Mouse (Mus musculus) large intestine, adult 2 months (tissue): Measurements from ENCODE around the gene Tmem38b. TPM values are rescaled to one million over a fixed set of nuclear protein-coding genes. Genes with fewer than 3 reads are reported as not detected.

Experiments
- DNase-seq: peaks from one replicate; pipeline ENCODE4 v3.0.0-alpha.2; 2012; ENCODE audit warnings: low read depth, low spot score
- WGBS: fragments of 180-500 bp; shearing (Covaris S2); methylation state at CpG from one replicate; pipeline ENCODE4 v1.1.7; 2018; 5-methylcytosine and 5-hydroxymethylcytosine counted together
- polyA plus RNA-seq: library from polyadenylated mRNA; depleted of rRNA; stranded (reverse); fragments of >200 nt; gene quantifications from 2 replicates; pipeline ENCODE4 v1.2.3, GENCODE M21; 2012

Gene Tmem38b
- polyA plus RNA-seq, 1 experiment: 2.7 TPM

- WGBS: 55% methylated on average over 5 of the region's 5 CpGs
- no peak for DNase-seq
These were observed 2.0 kb downstream of the Tmem38b start for GRCm38 (mm10) chr4:53827869-53828268.

- DNase-seq: no peak
- 73% methylated on average over 3 of the region's 3 CpGs for WGBS
These were observed 3.1 kb downstream of the Tmem38b start for GRCm38 (mm10) chr4:53828914-53829313.

GRCm38 (mm10) chr4:53830016-53830415 is 4.2 kb downstream of the Tmem38b start:
- 94% methylated on average over 4 of the region's 4 CpGs for WGBS

GRCm38 (mm10) chr4:53830579-53830978 is 4.7 kb downstream of the Tmem38b start:
- 76% methylated on average over 2 of the region's 2 CpGs for WGBS
- DNase-seq: no peak

More at GRCm38 (mm10) chr4:53830016-53830415, 4.2 kb downstream of the Tmem38b start:
- no peak for DNase-seq

- DNase-seq: no peak
- WGBS: 69% methylated on average over 3 of the region's 3 CpGs
These were observed 6.5 kb downstream of the Tmem38b start for GRCm38 (mm10) chr4:53832321-53832720.

- DNase-seq: no peak
- 64% methylated on average over 5 of the region's 5 CpGs for WGBS
These were observed 11.1 kb downstream of the Tmem38b start for GRCm38 (mm10) chr4:53836978-53837377.

- WGBS: 73% methylated on average over 15 of the region's 15 CpGs
- DNase-seq: no peak
These were observed 14.5 kb downstream of the Tmem38b start for GRCm38 (mm10) chr4:53840158-53840870.

GRCm38 (mm10) chr4:53843553-53843952 is 17.7 kb downstream of the Tmem38b start:
- 66% methylated on average over 8 of the region's 8 CpGs for WGBS
- DNase-seq: no peak

- WGBS: 64% methylated on average over 6 of the region's 6 CpGs
- no peak for DNase-seq
These were observed 19.2 kb downstream of the Tmem38b start for GRCm38 (mm10) chr4:53844835-53845619.

- WGBS: 93% methylated on average over 1 of the region's 1 CpGs
- no peak for DNase-seq
These were observed 19.8 kb downstream of the Tmem38b start for GRCm38 (mm10) chr4:53845656-53846055.

GRCm38 (mm10) chr4:53846326-53846725 is 20.5 kb downstream of the Tmem38b start:
- WGBS: 69% methylated on average over 2 of the region's 2 CpGs
- no peak for DNase-seq

- no peak for DNase-seq
- 90% methylated on average over 4 of the region's 4 CpGs for WGBS
These were observed 21.7 kb downstream of the Tmem38b start for GRCm38 (mm10) chr4:53847541-53847940.

GRCm38 (mm10) chr4:53848308-53848707 is 22.5 kb downstream of the Tmem38b start:
- no peak for DNase-seq
- 99% methylated on average over 3 of the region's 3 CpGs for WGBS

GRCm38 (mm10) chr4:53848816-53849215 is 23.0 kb downstream of the Tmem38b start:
- DNase-seq: no peak
- 89% methylated on average over 8 of the region's 8 CpGs for WGBS

- no CpG with 5 or more reads among the region's 1 CpGs for WGBS
- DNase-seq: no peak
These were observed 24.0 kb downstream of the Tmem38b start for GRCm38 (mm10) chr4:53849804-53850203.

GRCm38 (mm10) chr4:53853333-53853732 is 27.5 kb downstream of the Tmem38b start:
- WGBS: 82% methylated on average over 1 of the region's 1 CpGs
- DNase-seq: no peak

- no peak for DNase-seq
- WGBS: 75% methylated on average over 18 of the region's 18 CpGs
These were observed 34.1 kb downstream of the Tmem38b start for GRCm38 (mm10) chr4:53859944-53860343.

- no peak for DNase-seq
- WGBS: 88% methylated on average over 6 of the region's 6 CpGs
These were observed 36.3 kb downstream of the Tmem38b start for GRCm38 (mm10) chr4:53862101-53862500.

GRCm38 (mm10) chr4:53864098-53864820 is 38.4 kb downstream of the Tmem38b start:
- DNase-seq: no peak
- WGBS: 86% methylated on average over 19 of the region's 19 CpGs

- no peak for DNase-seq
These were observed 40.6 kb downstream of the Tmem38b start for GRCm38 (mm10) chr4:53866459-53866858.
